Mouse (Mus musculus) stomach, embryonic 16.5 days (tissue): ENCODE data around the gene Dhx40. TPM values are rescaled to one million over a fixed set of nuclear protein-coding genes. Genes with fewer than 3 reads are reported as not detected.

Source experiments
- ATAC-seq: fragments of 200-750 bp; cut with Nextera tagmentation; 2 replicates; pipeline ENCODE4 v1.8.0; 2017; ENCODE audit warnings: moderate number of reproducible peaks, moderate TSS enrichment; ENCODE audit not compliant: insufficient read depth, low FRiP score
- H3K27ac ChIP-seq: fragments of 300-500 bp; sonication (generic); 2 replicates; pipeline ENCODE4 v1.5.1; 2014; ENCODE audit warnings: low read length
- H3K27me3 ChIP-seq: fragments of 300-500 bp; sonication (generic); 2 replicates; pipeline ENCODE4 v1.6.1; 2014; ENCODE audit warnings: low read length, control low read depth, mixed read lengths; ENCODE audit not compliant: control insufficient read depth, insufficient read depth
- H3K36me3 ChIP-seq: fragments of 300-500 bp; sonication (generic); 2 replicates; pipeline ENCODE4 v1.6.1; 2014; ENCODE audit warnings: low read length; ENCODE audit not compliant: control insufficient read depth, insufficient read depth
- H3K4me1 ChIP-seq: fragments of 300-500 bp; sonication (generic); 2 replicates; pipeline ENCODE4 v1.6.1; 2014; ENCODE audit warnings: low read length, control low read depth, mixed read lengths; ENCODE audit not compliant: control insufficient read depth, insufficient read depth
- H3K4me2 ChIP-seq: fragments of 300-500 bp; sonication (generic); 2 replicates; pipeline ENCODE4 v1.6.1; 2014; ENCODE audit warnings: low read depth, low read length, mixed read lengths
- H3K4me3 ChIP-seq: fragments of 300-500 bp; sonication (generic); replicated peaks from 2 replicates; pipeline ENCODE4 v1.5.1; 2014; ENCODE audit warnings: mild to moderate bottlenecking, low read length
- H3K9ac ChIP-seq: fragments of 300-500 bp; sonication (generic); 2 replicates; pipeline ENCODE4 v1.6.1; 2014; ENCODE audit warnings: low read length
- H3K9me3 ChIP-seq: fragments of 300-500 bp; sonication (generic); replicated peaks from 2 replicates; pipeline ENCODE4 v1.6.1; 2016; ENCODE audit warnings: low read length, control low read depth; ENCODE audit not compliant: control insufficient read depth
- WGBS: fragments of 180-500 bp; shearing (Covaris S2); extraction: QIAGEN DNeasy Blood & Tissue Kit; methylation state at CpG from one replicate; pipeline ENCODE4 v1.1.7; 2014; 5-methylcytosine and 5-hydroxymethylcytosine counted together
- polyA plus RNA-seq: library from polyadenylated mRNA; unstranded; fragments of >200 nt; fragmentation: Nextera tagmentation; extraction: Ambion mirVana; gene quantifications from 2 replicates; pipeline ENCODE4 v1.2.1, GENCODE M21; 2015

Gene Dhx40
- polyA plus RNA-seq, 1 experiment from 2014 or later: 17.7 TPM

GRCm38 (mm10) chr11:86760357-86760756 is 47.2 kb downstream of the Dhx40 start:
- no peaks in the 10 kb centered on the region for H3K27me3 ChIP-seq
- no peak overlapping the region for H3K4me3 ChIP-seq
- no peak overlapping the region for H3K27ac ChIP-seq
- no peak for ATAC-seq
- peaks cover 13% of the 10 kb centered on the region for H3K4me1 ChIP-seq
- H3K36me3 ChIP-seq: no peaks in the 10 kb centered on the region
- H3K9ac ChIP-seq: no peak overlapping the region
- H3K9me3 ChIP-seq: no peaks in the 10 kb centered on the region
- no peak overlapping the region for H3K4me2 ChIP-seq

- H3K4me3 ChIP-seq: no peak overlapping the region
- ATAC-seq: no peak
Measured at GRCm38 (mm10) chr11:86759886-86760285, 47.7 kb downstream of the Dhx40 start.

GRCm38 (mm10) chr11:86759226-86759625 is 48.3 kb downstream of the Dhx40 start:
- no peaks in the 10 kb centered on the region for H3K36me3 ChIP-seq
- H3K4me3 ChIP-seq: no peak overlapping the region
- no peaks in the 10 kb centered on the region for H3K9me3 ChIP-seq
- ATAC-seq: no peak
- H3K4me1 ChIP-seq: peaks cover 17% of the 10 kb centered on the region
- H3K27me3 ChIP-seq: no peaks in the 10 kb centered on the region
- no peak overlapping the region for H3K27ac ChIP-seq
- WGBS: 90% methylated on average over 1 of the region's 1 CpGs
- H3K9ac ChIP-seq: no peak overlapping the region
- H3K4me2 ChIP-seq: no peak overlapping the region

More at GRCm38 (mm10) chr11:86759886-86760285, 47.7 kb downstream of the Dhx40 start:
- no peak overlapping the region for H3K4me2 ChIP-seq
- no peaks in the 10 kb centered on the region for H3K36me3 ChIP-seq
- no peaks in the 10 kb centered on the region for H3K27me3 ChIP-seq
- no peaks in the 10 kb centered on the region for H3K9me3 ChIP-seq
- 88% methylated on average over 2 of the region's 2 CpGs for WGBS
- no peak overlapping the region for H3K9ac ChIP-seq
- peaks cover 15% of the 10 kb centered on the region for H3K4me1 ChIP-seq
- no peak overlapping the region for H3K27ac ChIP-seq

GRCm38 (mm10) chr11:86758559-86758958 is 49.0 kb downstream of the Dhx40 start:
- H3K9me3 ChIP-seq: no peaks in the 10 kb centered on the region
- 22% methylated on average over 6 of the region's 6 CpGs for WGBS
- peak overlapping the region; percentile 100 for H3K27ac ChIP-seq
- ATAC-seq: no peak
- H3K4me3 ChIP-seq: peak overlapping the region; percentile 100
- H3K36me3 ChIP-seq: no peaks in the 10 kb centered on the region
- peak overlapping the region; percentile 89 for H3K4me2 ChIP-seq
- no peaks in the 10 kb centered on the region for H3K27me3 ChIP-seq
- peaks cover 23% of the 10 kb centered on the region for H3K4me1 ChIP-seq
- H3K9ac ChIP-seq: peak overlapping the region; percentile 98

- Histone ChIP-seq H3K27me3 (no peaks in the 10 kb centered on the region), H3K9ac (peak within 1 kb of the TSS; percentile 98), H3K9me3 (no peaks in the 10 kb centered on the region), H3K4me1 (peaks cover 25% of the 10 kb centered on the region), H3K36me3 (no peaks in the 10 kb centered on the region), H3K4me3 (peak within 1 kb of the TSS; percentile 100), H3K4me2 (peak within 1 kb of the TSS; percentile 95), H3K27ac (peak within 1 kb of the TSS; percentile 100)
- ATAC-seq: peak; percentile 95
- under 1% methylated on average over 73 of the region's 73 CpGs for WGBS
Measured at GRCm38 (mm10) chr11:86757480-86758371, 49.8 kb downstream of the Dhx40 start, which contains the start of gene Cltc. Gene Cltc, minus strand, starts transcription at chr11:86757565.

- Histone ChIP-seq H3K4me2 (peak overlapping the region; percentile 95), H3K4me1 (peaks cover 26% of the 10 kb centered on the region), H3K9ac (peak overlapping the region; percentile 98), H3K36me3 (no peaks in the 10 kb centered on the region), H3K9me3 (no peaks in the 10 kb centered on the region), H3K27me3 (no peaks in the 10 kb centered on the region), H3K4me3 (peak overlapping the region; percentile 100), H3K27ac (peak overlapping the region; percentile 100)
- WGBS: 0% methylated on average over 18 of the region's 18 CpGs
- no peak for ATAC-seq
Measured at GRCm38 (mm10) chr11:86757142-86757479, 50.4 kb downstream of the Dhx40 start.

- Histone ChIP-seq H3K27me3 (no peaks in the 10 kb centered on the region), H3K9ac (peak overlapping the region; percentile 98), H3K27ac (peak overlapping the region; percentile 100), H3K4me2 (peak overlapping the region; percentile 95), H3K9me3 (no peaks in the 10 kb centered on the region), H3K36me3 (no peaks in the 10 kb centered on the region), H3K4me3 (peak overlapping the region; percentile 100), H3K4me1 (peaks cover 28% of the 10 kb centered on the region)
- no peak; the same call in 1 of the 2 replicates for ATAC-seq
- WGBS: 2% methylated on average over 31 of the region's 31 CpGs
Measured at GRCm38 (mm10) chr11:86756156-86757141, 51.1 kb downstream of the Dhx40 start.

- H3K27me3 ChIP-seq: no peaks in the 10 kb centered on the region
- H3K27ac ChIP-seq: no peak overlapping the region
- no peak overlapping the region for H3K9ac ChIP-seq
- no peak overlapping the region for H3K4me3 ChIP-seq
- no peaks in the 10 kb centered on the region for H3K9me3 ChIP-seq
- no peaks in the 10 kb centered on the region for H3K36me3 ChIP-seq
- H3K4me2 ChIP-seq: no peak overlapping the region
- ATAC-seq: no peak
- H3K4me1 ChIP-seq: peaks cover 28% of the 10 kb centered on the region
Measured at GRCm38 (mm10) chr11:86752404-86752803, 55.1 kb downstream of the Dhx40 start.

GRCm38 (mm10) chr11:86751010-86751409 is 56.5 kb downstream of the Dhx40 start:
- Histone ChIP-seq H3K4me3 (no peak overlapping the region), H3K27ac (no peak overlapping the region; the same call in 1 of the 2 replicates), H3K9me3 (no peaks in the 10 kb centered on the region), H3K4me1 (peaks cover 30% of the 10 kb centered on the region), H3K4me2 (no peak overlapping the region), H3K9ac (no peak overlapping the region), H3K27me3 (no peaks in the 10 kb centered on the region), H3K36me3 (no peaks in the 10 kb centered on the region)
- no peak for ATAC-seq
- 92% methylated on average over 1 of the region's 1 CpGs for WGBS
